Mouse (Mus musculus) lung, postnatal 0 days (tissue): ENCODE measurements around the gene C130050O18Rik.

Source experiments
- CTCF ChIP-seq: IDR thresholded peaks from 2 replicates; pipeline ENCODE4 v1.5.1; 2016; ENCODE audit warnings: antibody characterized with exemption, mild to moderate bottlenecking
- EP300 ChIP-seq: IDR thresholded peaks from 2 replicates; pipeline ENCODE4 v1.6.1; 2016; ENCODE audit warnings: antibody characterized with exemption, mild to moderate bottlenecking, control low read depth

GRCm38 (mm10) chr5:139402106-139402505 lies 3.0 kb upstream of the C130050O18Rik start:
- TF ChIP-seq EP300 = no peak
- TF ChIP-seq CTCF = no peak
